Mouse (Mus musculus) ES-Bruce4 (cell line): Measurements from ENCODE around the gene Map3k7cl.

ENCODE experiments used
- CTCF ChIP-seq: IDR thresholded peaks from one replicate; pipeline ENCODE4 v1.8.1; 2011; ENCODE audit warnings: low read depth, low read length
- EP300 ChIP-seq: IDR thresholded peaks from 2 replicates; pipeline ENCODE4 v1.6.1; 2011; ENCODE audit warnings: low read depth, low read length; ENCODE audit not compliant: insufficient read depth
- POLR2A ChIP-seq: IDR thresholded peaks from one replicate; pipeline ENCODE4 v1.8.1; 2011; ENCODE audit warnings: low read length; ENCODE audit not compliant: insufficient read depth

GRCm38 (mm10) chr16:87573409-87573808 lies 20.3 kb downstream of the Map3k7cl start:
- no peak for TF ChIP-seq CTCF
- TF ChIP-seq EP300: no peak
- TF ChIP-seq POLR2A: no peak
